Mouse (Mus musculus) brain, embryonic 14.5 days (tissue): ENCODE measurements around the gene Ap1g2.

Source experiments
- CTCF ChIP-seq: fragments of 200-500 bp; IDR thresholded peaks from 2 replicates; pipeline ENCODE4 v1.5.1; 2012; ENCODE audit warnings: inconsistent platforms, mild to moderate bottlenecking, moderate library complexity, borderline replicate concordance; ENCODE audit not compliant: insufficient read depth, insufficient read length; ENCODE audit errors: extremely low read depth
- POLR2A ChIP-seq: fragments of 200-500 bp; IDR thresholded peaks from 2 replicates; pipeline ENCODE4 v1.6.1; 2012; ENCODE audit warnings: mild to moderate bottlenecking, inconsistent platforms, borderline replicate concordance; ENCODE audit not compliant: poor library complexity, insufficient read depth, insufficient read length, severe bottlenecking; ENCODE audit errors: extremely low read depth

GRCm38 (mm10) chr14:55113975-55114645 is 7.7 kb upstream of the Ap1g2 start:
- peak; percentile 37; the same call in 1 of the 2 replicates for TF ChIP-seq CTCF
- TF ChIP-seq POLR2A, result no peak
